Mouse (Mus musculus) heart, postnatal 4 days (tissue): Measurements from ENCODE around the gene Stag3. TPM values are rescaled to one million over a fixed set of nuclear protein-coding genes. Genes with fewer than 3 reads are reported as not detected.

Experiments
- DNase-seq: peaks from one replicate; pipeline ENCODE4 v3.0.0; 2021
- total RNA-seq, 2 experiments: library from RNA; stranded (reverse); gene quantifications; 2 replicates each; pipeline ENCODE4 v1.2.3; 2021

Stag3 gene
- 1 to 10 TPM in 1 of 2 experiments, under 1 TPM in 1; 0.26 to 1.3 TPM for total RNA-seq

GRCm38 (mm10) chr5:138279585-138280424 lies at the start of gene Stag3, which contains the start of the genes Gm43720 and Gpc2:
Gene Stag3, plus strand, starts transcription at chr5:138280240.
Gene Gm43720, minus strand, starts transcription at chr5:138279958.
Gene Gpc2, minus strand, starts transcription at chr5:138280005.
- peak; percentile 87 for DNase-seq

GRCm38 (mm10) chr5:138233778-138234177 lies 46.3 kb upstream of the Stag3 start:
- no peak for DNase-seq

- DNase-seq = no peak
Observed at GRCm38 (mm10) chr5:138234224-138234623, 45.8 kb upstream of the Stag3 start.

GRCm38 (mm10) chr5:138241511-138241910 lies 38.5 kb upstream of the Stag3 start:
- no peak for DNase-seq

GRCm38 (mm10) chr5:138251144-138251543 lies 28.9 kb upstream of the Stag3 start:
- no peak for DNase-seq

- no peak for DNase-seq
Observed at GRCm38 (mm10) chr5:138253061-138253460, 27.0 kb upstream of the Stag3 start.

- DNase-seq = peak; percentile 94
Observed at GRCm38 (mm10) chr5:138255353-138256093, 24.5 kb upstream of the Stag3 start, which contains the start of gene Lamtor4. Gene Lamtor4, plus strand, starts transcription at chr5:138255482.

- DNase-seq = no peak
Observed at GRCm38 (mm10) chr5:138256094-138256467, 24.0 kb upstream of the Stag3 start.

- no peak for DNase-seq
Observed at GRCm38 (mm10) chr5:138256966-138257584, 23.0 kb upstream of the Stag3 start.

GRCm38 (mm10) chr5:138257585-138257978 lies 22.5 kb upstream of the Stag3 start:
- no peak for DNase-seq

- DNase-seq = no peak
Observed at GRCm38 (mm10) chr5:138258078-138258477, 22.0 kb upstream of the Stag3 start.

GRCm38 (mm10) chr5:138258542-138258941 lies 21.5 kb upstream of the Stag3 start:
- DNase-seq = no peak

- DNase-seq = no peak
Observed at GRCm38 (mm10) chr5:138258993-138259392, 21.0 kb upstream of the Stag3 start.

- DNase-seq = no peak
Observed at GRCm38 (mm10) chr5:138260051-138260450, 20.0 kb upstream of the Stag3 start.

GRCm38 (mm10) chr5:138260834-138261233 lies 19.2 kb upstream of the Stag3 start:
- no peak for DNase-seq

- DNase-seq = no peak
Observed at GRCm38 (mm10) chr5:138262001-138262400, 18.0 kb upstream of the Stag3 start.

GRCm38 (mm10) chr5:138262582-138263240 lies 17.3 kb upstream of the Stag3 start:
- DNase-seq = no peak

- peak; percentile 93 for DNase-seq
Observed at GRCm38 (mm10) chr5:138263260-138264206, 16.5 kb upstream of the Stag3 start, which contains the start of gene BC037034. Gene BC037034, minus strand, starts transcription at chr5:138264033.

- DNase-seq = no peak
Observed at GRCm38 (mm10) chr5:138264207-138264578, 15.8 kb upstream of the Stag3 start.

GRCm38 (mm10) chr5:138265712-138266111 lies 14.3 kb upstream of the Stag3 start:
- no peak for DNase-seq

GRCm38 (mm10) chr5:138267114-138267513 lies 12.9 kb upstream of the Stag3 start:
- DNase-seq = no peak
